Mouse (Mus musculus) megakaryocyte, embryonic 14.5 days (primary cell): ENCODE measurements around the gene 1810037I17Rik.

Experiments
- FLI1 ChIP-seq: IDR thresholded peaks from 2 replicates; pipeline ENCODE4 v1.6.1; 2012; ENCODE audit warnings: low read length, inconsistent platforms, mixed read lengths
- GATA1 ChIP-seq: IDR thresholded peaks from 3 replicates; pipeline ENCODE4 v1.6.1; 2012; ENCODE audit warnings: mixed read lengths, low read length, inconsistent platforms, borderline replicate concordance

DNA sequence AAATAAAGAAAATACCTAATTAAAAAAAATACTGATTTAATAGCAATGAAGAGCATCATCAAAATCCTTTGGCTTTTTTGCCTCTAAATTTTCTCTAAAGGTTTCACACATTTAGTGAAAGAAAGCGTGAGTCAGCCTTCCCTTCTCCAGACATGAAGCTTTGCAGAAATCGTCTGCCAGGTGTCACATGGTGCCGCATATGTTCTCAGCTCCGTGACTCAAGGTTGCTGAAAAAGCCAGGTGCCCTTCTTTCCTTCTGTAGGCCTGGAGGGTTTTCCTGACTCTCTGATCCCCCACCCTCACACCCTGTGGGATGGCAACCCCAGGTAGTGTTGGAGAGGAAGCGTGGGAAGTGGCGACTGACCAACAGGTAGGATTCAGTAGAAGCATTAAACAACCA, 5.7 kb downstream of the 1810037I17Rik start:
- no peak for TF ChIP-seq FLI1
- no peak for TF ChIP-seq GATA1
